Mouse (Mus musculus): ENCODE data around the gene Krt75. TPM values are rescaled to one million over a fixed set of nuclear protein-coding genes. Genes with fewer than 3 reads are reported as not detected.

Gene Krt75
- polyA plus RNA-seq, 1 experiment from 2014 or later, result 0.17 TPM

Small RNA genes within 50 kb of the gene (microRNA-seq; reads per million reads assigned to microRNA genes)
- not detected for gene Gm44393
- gene Gm44460, result not detected

Other genes with a start within 250 kb of the Krt75 start
- gene Krt80, start 203.7 kb downstream of the Krt75 start, polyA plus RNA-seq (2015; fragmentation: Nextera tagmentation; extraction: Ambion mirVana), result 0.06 and 0.13 TPM in 2 replicates
- gene Krt7, start 162.9 kb downstream of the Krt75 start, polyA plus RNA-seq (2015; fragmentation: Nextera tagmentation; extraction: Ambion mirVana), result 1.3 and 1.6 TPM in 2 replicates
- gene Krt87, start 135.1 kb downstream of the Krt75 start, polyA plus RNA-seq (2015; fragmentation: Nextera tagmentation; extraction: Ambion mirVana), result 0.64 and 0.82 TPM in 2 replicates
- not detected in 2 replicates for gene Krt88, start 126.2 kb downstream of the Krt75 start, polyA plus RNA-seq (2015; fragmentation: Nextera tagmentation; extraction: Ambion mirVana)
- not detected in 2 replicates for gene Krt81, start 110.2 kb downstream of the Krt75 start, polyA plus RNA-seq (2015; fragmentation: Nextera tagmentation; extraction: Ambion mirVana)
- 0.09 and 0.12 TPM in 2 replicates for gene Krt86, start 100.4 kb downstream of the Krt75 start, polyA plus RNA-seq (2015; fragmentation: Nextera tagmentation; extraction: Ambion mirVana)
- gene Krt83, start 82.4 kb downstream of the Krt75 start, polyA plus RNA-seq (2015; fragmentation: Nextera tagmentation; extraction: Ambion mirVana), result not detected in 2 replicates
- not detected in 2 replicates for gene Gm49425, start 56.6 kb downstream of the Krt75 start, polyA plus RNA-seq (2015; fragmentation: Nextera tagmentation; extraction: Ambion mirVana)
- gene Krt84, start 41.1 kb downstream of the Krt75 start, polyA plus RNA-seq (2015; fragmentation: Nextera tagmentation; extraction: Ambion mirVana), result 0.05 TPM in 1 of 2 replicates, not detected in the other
- gene Krt82, start 23.2 kb downstream of the Krt75 start, polyA plus RNA-seq (2015; fragmentation: Nextera tagmentation; extraction: Ambion mirVana), result not detected in 2 replicates
- gene Krt90, start 11.0 kb downstream of the Krt75 start, polyA plus RNA-seq (2015; fragmentation: Nextera tagmentation; extraction: Ambion mirVana), result 0.12 and 0.13 TPM in 2 replicates
- gene Gm5414, start 54.3 kb upstream of the Krt75 start, polyA plus RNA-seq (2015; fragmentation: Nextera tagmentation; extraction: Ambion mirVana), result not detected in 2 replicates
- not detected in 2 replicates for gene Gm5478, start 73.5 kb upstream of the Krt75 start, polyA plus RNA-seq (2015; fragmentation: Nextera tagmentation; extraction: Ambion mirVana)
- not detected in 2 replicates for gene Krt6b, start 106.4 kb upstream of the Krt75 start, polyA plus RNA-seq (2015; fragmentation: Nextera tagmentation; extraction: Ambion mirVana)
- 0.22 TPM in 1 of 2 replicates, not detected in the other for gene Krt6a, start 120.4 kb upstream of the Krt75 start, polyA plus RNA-seq (2015; fragmentation: Nextera tagmentation; extraction: Ambion mirVana)
- gene Krt5, start 139.0 kb upstream of the Krt75 start, polyA plus RNA-seq (2015; fragmentation: Nextera tagmentation; extraction: Ambion mirVana), result 0.18 and 0.75 TPM in 2 replicates
- 1.2 and 1.4 TPM in 2 replicates for gene Krt71, start 169.2 kb upstream of the Krt75 start, polyA plus RNA-seq (2015; fragmentation: Nextera tagmentation; extraction: Ambion mirVana)
- gene Krt72, start 212.6 kb upstream of the Krt75 start, polyA plus RNA-seq (2015; fragmentation: Nextera tagmentation; extraction: Ambion mirVana), result 0.16 and 0.27 TPM in 2 replicates
- gene Krt73, start 228.4 kb upstream of the Krt75 start, polyA plus RNA-seq (2015; fragmentation: Nextera tagmentation; extraction: Ambion mirVana), result 1.3 and 3.3 TPM in 2 replicates
- gene Krt2, start 244.3 kb upstream of the Krt75 start, polyA plus RNA-seq (2015; fragmentation: Nextera tagmentation; extraction: Ambion mirVana), result 0.05 TPM in 1 of 2 replicates, not detected in the other

All from hindbrain, embryonic 15.5 days (tissue).